Mouse (Mus musculus): Measurements from ENCODE around the gene Erbb4. TPM values are rescaled to one million over a fixed set of nuclear protein-coding genes. Genes with fewer than 3 reads are reported as not detected.

Erbb4 gene
- total RNA-seq (2021) = 1 to 10 TPM; 6.8 to 7.1 TPM
- long read RNA-seq, experiment 1 = 0 reads
- long read RNA-seq, experiment 2, partial matches to known transcripts = 1 of 2 reads
- long read RNA-seq, experiment 2, other reads (novel, unspliced or antisense) = 1 of 2 reads

- DNase-seq (ENCODE audit: low spot score in 2 of 2) = peak in 1 of 2 experiments; percentile 16
Measured at GRCm38 (mm10) chr1:69107485-69108158, at the start of gene Erbb4. Gene Erbb4, minus strand, starts transcription at chr1:69108059.

GRCm38 (mm10) chr1:69157346-69157745 lies 49.5 kb upstream of the Erbb4 start:
- no peak for DNase-seq (ENCODE audit: low spot score in 2 of 2)

GRCm38 (mm10) chr1:69141341-69141740 lies 33.5 kb upstream of the Erbb4 start:
- no peak for DNase-seq (ENCODE audit: low spot score in 2 of 2)

- DNase-seq (ENCODE audit: low spot score in 2 of 2) = no peak
Measured at GRCm38 (mm10) chr1:69139519-69139868, 31.6 kb upstream of the Erbb4 start.

- peak in 1 of 2 experiments; percentile 43 for DNase-seq (ENCODE audit: low spot score in 2 of 2)
Measured at GRCm38 (mm10) chr1:69138856-69139518, 31.1 kb upstream of the Erbb4 start.

GRCm38 (mm10) chr1:69124147-69124848 lies 16.4 kb upstream of the Erbb4 start:
- no peak for DNase-seq (ENCODE audit: low spot score in 2 of 2)

GRCm38 (mm10) chr1:69118249-69118938 lies 10.5 kb upstream of the Erbb4 start:
- no peak for DNase-seq (ENCODE audit: low spot score in 2 of 2)

GRCm38 (mm10) chr1:69108159-69108925 lies 483 bp upstream of the Erbb4 start:
- DNase-seq (ENCODE audit: low spot score in 2 of 2) = peak in 1 of 2 experiments; percentile 16

- DNase-seq (ENCODE audit: low spot score in 2 of 2) = peak; percentile 27 to 30
Measured at GRCm38 (mm10) chr1:69106937-69107461, 860 bp downstream of the Erbb4 start.

- DNase-seq (ENCODE audit: low spot score in 2 of 2) = peak; percentile 20 to 27
Measured at GRCm38 (mm10) chr1:69106322-69106761, 1.5 kb downstream of the Erbb4 start.

- peak in 1 of 2 experiments; percentile 27 for DNase-seq (ENCODE audit: low spot score in 2 of 2)
Measured at GRCm38 (mm10) chr1:69105493-69106321, 2.2 kb downstream of the Erbb4 start.

- DNase-seq (ENCODE audit: low spot score in 2 of 2) = no peak
Measured at GRCm38 (mm10) chr1:69105096-69105492, 2.8 kb downstream of the Erbb4 start.

- no peak for DNase-seq (ENCODE audit: low spot score in 2 of 2)
Measured at GRCm38 (mm10) chr1:69103211-69103706, 4.6 kb downstream of the Erbb4 start.

- DNase-seq (ENCODE audit: low spot score in 2 of 2) = no peak
Measured at GRCm38 (mm10) chr1:69101670-69102069, 6.2 kb downstream of the Erbb4 start.

- no peak for DNase-seq (ENCODE audit: low spot score in 2 of 2)
Measured at GRCm38 (mm10) chr1:69093052-69093451, 14.8 kb downstream of the Erbb4 start.

- DNase-seq (ENCODE audit: low spot score in 2 of 2) = no peak
Measured at GRCm38 (mm10) chr1:69089331-69089730, 18.5 kb downstream of the Erbb4 start.

GRCm38 (mm10) chr1:69085753-69086152 lies 22.1 kb downstream of the Erbb4 start:
- no peak for DNase-seq (ENCODE audit: low spot score in 2 of 2)

GRCm38 (mm10) chr1:69048918-69049317 lies 58.9 kb downstream of the Erbb4 start:
- no peak for DNase-seq (ENCODE audit: low spot score in 2 of 2)
